Mouse (Mus musculus) intestine, embryonic 16.5 days (tissue): ENCODE measurements at regions not wholly inside any gene's neighbourhood (a gene's known extent, or its start where the extent isn't known, plus 50 kb on each side); places are given as distances from the start of the nearest gene placed in this dataset.

Experiments
- ATAC-seq: fragments of 200-750 bp; cut with Nextera tagmentation; 2 replicates; pipeline ENCODE4 v1.8.0; 2017; ENCODE audit warnings: moderate TSS enrichment, moderate library complexity
- H3K27ac ChIP-seq: fragments of 300-500 bp; sonication (generic); 2 replicates; pipeline ENCODE4 v1.5.1; 2014; ENCODE audit warnings: mild to moderate bottlenecking, low read length
- H3K27me3 ChIP-seq: fragments of 300-500 bp; sonication (generic); replicated peaks from 2 replicates; pipeline ENCODE4 v1.6.1; 2014; ENCODE audit warnings: low read length, control low read depth, mixed read lengths; ENCODE audit not compliant: control insufficient read depth, insufficient read depth
- H3K36me3 ChIP-seq: fragments of 300-500 bp; sonication (generic); 2 replicates; pipeline ENCODE4 v1.6.1; 2014; ENCODE audit warnings: low read length, control low read depth; ENCODE audit not compliant: control insufficient read depth, insufficient read depth
- H3K4me1 ChIP-seq: fragments of 300-500 bp; sonication (generic); 2 replicates; pipeline ENCODE4 v1.6.1; 2014; ENCODE audit warnings: low read length, control low read depth, mixed read lengths; ENCODE audit not compliant: control insufficient read depth, insufficient read depth
- H3K4me2 ChIP-seq: fragments of 300-500 bp; sonication (generic); 2 replicates; pipeline ENCODE4 v1.6.1; 2014; ENCODE audit warnings: low read depth, low read length, control low read depth
- H3K4me3 ChIP-seq: fragments of 300-500 bp; sonication (generic); 2 replicates; pipeline ENCODE4 v1.5.1; 2014; ENCODE audit warnings: mild to moderate bottlenecking, low read length
- H3K9ac ChIP-seq: fragments of 300-500 bp; sonication (generic); 2 replicates; pipeline ENCODE4 v1.6.1; 2014; ENCODE audit warnings: low read depth, low read length
- H3K9me3 ChIP-seq: fragments of 300-500 bp; sonication (generic); 2 replicates; pipeline ENCODE4 v1.6.1; 2016; ENCODE audit warnings: low read length, control low read depth; ENCODE audit not compliant: control insufficient read depth
- WGBS: fragments of 180-500 bp; shearing (Covaris S2); extraction: QIAGEN DNeasy Blood & Tissue Kit; methylation state at CpG from one replicate; pipeline ENCODE4 v1.1.7; 2014; 5-methylcytosine and 5-hydroxymethylcytosine counted together

- no peak overlapping the region for H3K27ac ChIP-seq
- 42% methylated on average over 11 of the region's 11 CpGs for WGBS
These were observed 85.7 kb downstream of the Asb1 start for GRCm38 (mm10) chr1:91626090-91626489.

DNA sequence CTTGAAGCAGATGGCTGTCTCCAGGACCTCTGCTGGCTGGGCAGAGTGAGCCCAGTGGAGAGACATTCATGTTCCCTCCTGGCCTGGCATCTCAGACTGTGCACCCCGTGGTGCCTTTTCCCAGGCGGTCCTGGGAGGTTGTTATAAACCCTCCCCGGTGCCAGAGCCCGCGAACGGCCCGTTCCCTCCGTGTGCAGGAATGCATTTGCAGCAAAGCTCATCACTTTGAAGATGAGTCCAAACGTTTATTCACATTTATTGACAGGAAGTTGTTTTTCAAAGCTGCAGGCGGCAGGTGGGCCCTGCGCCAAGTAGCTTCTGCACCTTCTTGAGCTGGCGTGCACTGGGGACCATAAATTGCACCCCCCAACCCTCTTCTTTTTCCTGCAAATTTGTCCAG, 89.9 kb downstream of the Asb1 start:
- Histone ChIP-seq H3K4me1 (peaks cover 17% of the 10 kb centered on the region), H3K4me2 (no peak overlapping the region), H3K27ac (no peak overlapping the region), H3K27me3 (no peaks in the 10 kb centered on the region), H3K36me3 (no peaks in the 10 kb centered on the region), H3K9ac (no peak overlapping the region), H3K4me3 (no peak overlapping the region), H3K9me3 (no peaks in the 10 kb centered on the region)
- ATAC-seq = no peak
- 41% methylated on average over 12 of the region's 12 CpGs for WGBS

More at GRCm38 (mm10) chr1:91626090-91626489, 85.7 kb downstream of the Asb1 start:
- H3K36me3 ChIP-seq = no peaks in the 10 kb centered on the region
- no peak overlapping the region for H3K4me3 ChIP-seq
- H3K4me2 ChIP-seq = no peak overlapping the region
- H3K4me1 ChIP-seq = peaks cover 14% of the 10 kb centered on the region; the same call in 1 of the 2 replicates
- no peaks in the 10 kb centered on the region for H3K9me3 ChIP-seq
- no peak overlapping the region for H3K9ac ChIP-seq
- ATAC-seq = no peak
- H3K27me3 ChIP-seq = no peaks in the 10 kb centered on the region

- ATAC-seq = peak; percentile 41
- no peaks in the 10 kb centered on the region for H3K27me3 ChIP-seq
- H3K27ac ChIP-seq = no peak overlapping the region
- no peak overlapping the region for H3K4me2 ChIP-seq
- WGBS = 66% methylated on average over 6 of the region's 6 CpGs
- peaks cover 17% of the 10 kb centered on the region for H3K4me1 ChIP-seq
- H3K36me3 ChIP-seq = no peaks in the 10 kb centered on the region
- H3K9me3 ChIP-seq = no peaks in the 10 kb centered on the region
- no peak overlapping the region for H3K4me3 ChIP-seq
- no peak overlapping the region for H3K9ac ChIP-seq
These were observed 90.6 kb downstream of the Asb1 start for GRCm38 (mm10) chr1:91630871-91631410.

DNA sequence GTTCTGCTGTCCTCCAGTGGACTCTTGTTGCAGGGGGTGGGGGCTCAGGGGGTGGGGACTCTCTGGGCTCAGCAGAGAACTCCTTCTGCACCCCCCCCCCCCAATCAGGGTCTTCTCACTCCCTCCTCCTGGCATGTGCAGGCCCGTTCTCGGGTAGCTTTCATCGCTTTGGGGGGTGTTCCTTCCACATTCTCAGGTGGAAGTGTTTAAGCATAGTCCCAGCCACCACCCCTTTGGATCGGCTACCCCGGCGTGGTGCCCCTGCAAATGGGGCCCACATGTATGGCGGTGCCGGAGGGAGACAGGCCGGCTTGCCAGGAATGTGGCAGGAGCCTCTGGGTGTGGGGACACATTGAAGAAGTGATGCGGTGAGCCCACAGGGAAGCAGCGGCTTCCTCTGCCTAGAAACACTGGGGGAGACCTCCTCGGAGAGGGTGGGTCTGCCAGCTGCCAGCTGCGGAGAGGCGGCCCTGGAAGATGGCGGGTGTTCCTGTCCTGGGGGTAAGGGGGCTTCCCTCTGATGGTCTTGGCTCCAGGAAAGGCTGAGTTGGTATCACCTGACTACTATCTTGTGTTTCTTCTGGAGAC, 92.7 kb downstream of the Asb1 start:
- 88% methylated on average over 15 of the region's 15 CpGs for WGBS
- ATAC-seq = no peak
- Histone ChIP-seq H3K4me2 (no peak overlapping the region), H3K9me3 (no peaks in the 10 kb centered on the region), H3K4me1 (peaks cover 17% of the 10 kb centered on the region), H3K4me3 (no peak overlapping the region), H3K27me3 (no peaks in the 10 kb centered on the region), H3K36me3 (no peaks in the 10 kb centered on the region), H3K9ac (no peak overlapping the region), H3K27ac (no peak overlapping the region)

- no peak for ATAC-seq
- H3K36me3 ChIP-seq = no peaks in the 10 kb centered on the region
- H3K9ac ChIP-seq = no peak overlapping the region
- H3K27me3 ChIP-seq = no peaks in the 10 kb centered on the region
- no peak overlapping the region for H3K4me3 ChIP-seq
- no peak overlapping the region for H3K4me2 ChIP-seq
- H3K9me3 ChIP-seq = no peaks in the 10 kb centered on the region
- WGBS = 82% methylated on average over 2 of the region's 2 CpGs
- no peak overlapping the region for H3K27ac ChIP-seq
- H3K4me1 ChIP-seq = no peaks in the 10 kb centered on the region
These were observed 96.2 kb downstream of the Asb1 start for GRCm38 (mm10) chr1:91636571-91636970.

DNA sequence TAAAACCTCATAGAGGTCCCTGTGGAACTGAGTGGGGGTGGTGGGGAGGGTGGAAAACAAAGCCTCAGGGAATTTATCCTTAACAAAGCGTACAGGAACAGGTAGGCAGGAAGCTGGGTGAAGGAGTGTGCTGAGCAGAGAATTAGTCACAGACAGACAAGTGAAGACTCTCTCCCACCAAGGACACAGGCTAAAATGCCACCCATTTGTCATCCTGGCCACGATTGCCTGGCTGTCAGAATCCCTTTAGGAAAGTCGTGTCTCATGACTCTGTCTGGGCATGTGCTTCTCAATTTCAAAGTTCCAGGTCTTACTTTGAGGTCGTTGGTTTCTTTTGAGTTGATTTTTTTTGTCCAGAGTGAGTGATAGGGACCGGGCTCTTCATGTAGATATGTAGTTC, 100.2 kb downstream of the Asb1 start:
- H3K27me3 ChIP-seq = no peaks in the 10 kb centered on the region
- H3K4me2 ChIP-seq = no peak overlapping the region
- H3K27ac ChIP-seq = no peak overlapping the region
- H3K9me3 ChIP-seq = no peaks in the 10 kb centered on the region
- no peaks in the 10 kb centered on the region for H3K36me3 ChIP-seq
- H3K4me3 ChIP-seq = no peak overlapping the region
- no peaks in the 10 kb centered on the region for H3K4me1 ChIP-seq
- H3K9ac ChIP-seq = no peak overlapping the region
- 61% methylated on average over 5 of the region's 5 CpGs for WGBS
- no peak for ATAC-seq

- no peaks in the 10 kb centered on the region for H3K27me3 ChIP-seq
- H3K4me2 ChIP-seq = no peak overlapping the region
- H3K36me3 ChIP-seq = no peaks in the 10 kb centered on the region
- H3K9me3 ChIP-seq = no peaks in the 10 kb centered on the region
- no peak for ATAC-seq
- no peak overlapping the region for H3K27ac ChIP-seq
- 77% methylated on average over 12 of the region's 15 CpGs for WGBS
- H3K9ac ChIP-seq = no peak overlapping the region
- peaks cover 8% of the 10 kb centered on the region for H3K4me1 ChIP-seq
- H3K4me3 ChIP-seq = no peak overlapping the region
These were observed 118.7 kb downstream of the Asb1 start for GRCm38 (mm10) chr1:91658991-91659441.

GRCm38 (mm10) chr1:91659486-91659885, 119.1 kb downstream of the Asb1 start:
- no peak overlapping the region for H3K9ac ChIP-seq
- no peak overlapping the region for H3K27ac ChIP-seq
- H3K4me2 ChIP-seq = no peak overlapping the region
- H3K4me3 ChIP-seq = no peak overlapping the region
- ATAC-seq = no peak
- WGBS = 69% methylated on average over 8 of the region's 8 CpGs
- H3K4me1 ChIP-seq = peaks cover 8% of the 10 kb centered on the region
- H3K27me3 ChIP-seq = no peaks in the 10 kb centered on the region
- no peaks in the 10 kb centered on the region for H3K36me3 ChIP-seq
- H3K9me3 ChIP-seq = no peaks in the 10 kb centered on the region

DNA sequence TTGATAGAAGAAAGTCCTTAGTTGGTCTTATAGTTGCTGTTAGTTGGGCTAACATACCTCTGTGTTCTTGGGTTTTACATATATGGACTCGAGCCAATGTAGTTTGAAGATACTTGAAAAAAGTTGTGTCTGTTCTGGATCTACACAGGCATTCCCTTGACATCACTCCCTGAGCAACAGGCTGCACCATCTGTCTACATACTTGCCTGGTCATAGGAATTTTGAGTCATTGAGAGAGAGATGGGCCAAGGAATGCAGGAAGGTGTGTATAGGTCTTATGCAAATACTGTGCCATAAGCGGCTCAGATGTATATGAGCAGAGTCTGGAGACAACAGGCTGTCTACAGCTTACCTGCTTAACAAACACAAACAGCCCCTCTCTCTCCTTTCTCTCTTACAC, 122.9 kb downstream of the Asb1 start:
- Histone ChIP-seq H3K4me2 (no peak overlapping the region), H3K4me3 (no peak overlapping the region), H3K9me3 (no peaks in the 10 kb centered on the region), H3K4me1 (peaks cover 8% of the 10 kb centered on the region), H3K27me3 (no peaks in the 10 kb centered on the region), H3K27ac (no peak overlapping the region), H3K36me3 (no peaks in the 10 kb centered on the region), H3K9ac (no peak overlapping the region)
- ATAC-seq = no peak
- 75% methylated on average over 2 of the region's 2 CpGs for WGBS

- Histone ChIP-seq H3K9me3 (no peaks in the 10 kb centered on the region), H3K4me1 (0 out of 2 replicates have a peak, but pooled peaks cover under 1% of the 10 kb centered on the region), H3K36me3 (no peaks in the 10 kb centered on the region), H3K27ac (no peak overlapping the region), H3K9ac (no peak overlapping the region), H3K4me2 (no peak overlapping the region), H3K4me3 (no peak overlapping the region), H3K27me3 (no peaks in the 10 kb centered on the region)
- no peak for ATAC-seq
- WGBS = 76% methylated on average over 12 of the region's 12 CpGs
These were observed 124.3 kb downstream of the Asb1 start for GRCm38 (mm10) chr1:91664622-91665021.
